Mouse (Mus musculus) C2C12 (cell line): ENCODE data around the gene Ubiad1.

Experiments used
- CEBPB ChIP-seq: IDR thresholded peaks from one replicate; pipeline ENCODE4 v1.6.1; 2011; ENCODE audit warnings: low read depth, mild to moderate bottlenecking, control low read depth, moderate library complexity
- CTCF ChIP-seq: IDR thresholded peaks from one replicate; pipeline ENCODE4 v1.5.1; 2011; ENCODE audit not compliant: control insufficient read depth, insufficient read depth, insufficient read length
- FOSL1 ChIP-seq: IDR thresholded peaks from one replicate; pipeline ENCODE4 v1.8.0; 2011; ENCODE audit warnings: mild to moderate bottlenecking, low read length; ENCODE audit not compliant: poor library complexity, insufficient read depth, severe bottlenecking
- MAX ChIP-seq: IDR thresholded peaks from one replicate; pipeline ENCODE4 v1.6.1; 2011; ENCODE audit warnings: mild to moderate bottlenecking, control low read depth
- MYOG ChIP-seq: IDR thresholded peaks from one replicate; pipeline ENCODE4 v1.6.1; 2011; ENCODE audit not compliant: control insufficient read depth, insufficient read length; ENCODE audit errors: extremely low read depth
- USF1 ChIP-seq: IDR thresholded peaks from one replicate; pipeline ENCODE4 v1.6.1; 2011; ENCODE audit warnings: low read depth, mild to moderate bottlenecking, control low read depth, moderate library complexity

- TF ChIP-seq CTCF (no peak), MAX (no peak), MYOG (no peak), USF1 (no peak), FOSL1 (no peak), CEBPB (no peak)
These were observed 46.9 kb upstream of the Ubiad1 start for GRCm38 (mm10) chr4:148491448-148491847.
